Mouse (Mus musculus) kidney, postnatal 10 days (tissue): ENCODE results near the gene Cygb.
"Not testable (repeated sequence)": the region's sequence is repeated elsewhere in the genome, so short reads cannot be mapped to it uniquely, and the experiment has no call there.

Experiments used
- DNase-seq: peaks from one replicate; pipeline ENCODE4 v3.0.0; 2021; ENCODE audit warnings: mixed read lengths

Gene Cygb

GRCm38 (mm10) chr11:116613234-116613633, 40.9 kb downstream of the Cygb start:
- no peak for DNase-seq

GRCm38 (mm10) chr11:116612554-116612953, 41.6 kb downstream of the Cygb start:
- DNase-seq, result no peak

GRCm38 (mm10) chr11:116611883-116612282, 42.2 kb downstream of the Cygb start:
- DNase-seq, result no peak

- DNase-seq, result not testable (repeated sequence)
These were observed 42.9 kb downstream of the Cygb start for GRCm38 (mm10) chr11:116611168-116611567.

DNA sequence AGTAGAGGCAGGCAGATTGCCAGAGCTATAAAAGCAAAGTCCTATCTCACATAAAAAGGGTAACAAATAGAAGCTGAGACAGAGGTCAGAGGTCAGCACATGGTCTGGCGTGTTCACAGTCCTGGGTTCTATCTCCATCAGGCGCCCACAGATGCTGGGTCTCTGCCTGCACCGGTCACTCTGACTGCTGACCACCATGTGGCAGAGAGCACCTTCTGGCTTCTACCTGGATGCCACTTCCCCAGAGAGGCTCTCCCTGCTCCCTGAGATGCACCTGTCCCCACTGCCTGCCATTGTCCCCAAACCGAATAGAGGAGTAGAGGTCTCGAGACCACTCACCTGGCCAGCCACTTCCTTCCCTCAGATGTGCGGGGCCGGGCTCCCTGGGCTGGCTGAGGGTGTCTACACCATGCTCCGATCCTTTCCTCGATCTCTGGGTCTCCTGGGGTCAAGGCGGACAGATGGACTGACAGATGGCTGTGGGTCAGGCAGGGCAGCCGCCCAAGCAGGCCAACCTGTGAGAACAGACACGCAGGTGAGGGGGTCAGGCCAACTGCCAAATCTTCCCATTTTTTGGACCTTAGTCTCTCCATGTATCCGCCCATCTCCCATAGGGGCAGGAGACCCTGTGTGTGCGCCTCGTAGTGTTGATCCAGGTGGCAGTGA, 44.0 kb downstream of the Cygb start:
- no peak for DNase-seq

GRCm38 (mm10) chr11:116607717-116608116, 46.4 kb downstream of the Cygb start:
- no peak for DNase-seq

GRCm38 (mm10) chr11:116604097-116604496, 50.0 kb downstream of the Cygb start:
- no peak for DNase-seq

DNA sequence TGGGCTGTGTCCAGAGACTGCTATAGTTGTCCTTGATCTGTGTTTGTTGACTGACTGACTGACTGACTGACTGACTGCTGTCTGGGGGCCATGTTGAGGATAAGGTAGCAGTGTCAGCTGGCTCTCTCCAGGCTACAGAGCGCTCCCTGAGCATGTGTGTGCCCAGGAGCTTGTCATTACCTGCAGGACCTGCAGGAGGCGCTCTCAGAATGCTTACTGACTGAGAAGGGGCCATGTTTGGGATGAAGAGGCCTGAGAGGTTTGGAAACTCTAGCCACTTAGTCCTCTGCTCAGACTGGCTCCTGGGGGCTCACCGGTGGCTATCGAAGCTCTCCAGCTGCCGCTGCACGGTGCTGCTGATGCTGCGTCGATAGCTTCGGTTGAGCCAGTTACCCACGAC, 50.8 kb downstream of the Cygb start:
- DNase-seq, result peak; percentile 54

- no peak for DNase-seq
These were observed 52.1 kb downstream of the Cygb start for GRCm38 (mm10) chr11:116602043-116602442.

- no peak for DNase-seq
These were observed 52.9 kb downstream of the Cygb start for GRCm38 (mm10) chr11:116601166-116601565.

- no peak for DNase-seq
These were observed 54.9 kb downstream of the Cygb start for GRCm38 (mm10) chr11:116599230-116599629.

- DNase-seq, result no peak
These were observed 55.9 kb downstream of the Cygb start for GRCm38 (mm10) chr11:116598193-116598592.

- no peak for DNase-seq
These were observed 57.3 kb downstream of the Cygb start for GRCm38 (mm10) chr11:116596766-116597165.
